Mouse (Mus musculus) kidney, postnatal 14 days (tissue): Measurements from ENCODE around the gene Gm128.

Experiments
- DNase-seq: peaks from one replicate; pipeline ENCODE4 v3.0.0; 2022; ENCODE audit warnings: mixed read lengths

Gene Gm128

DNA sequence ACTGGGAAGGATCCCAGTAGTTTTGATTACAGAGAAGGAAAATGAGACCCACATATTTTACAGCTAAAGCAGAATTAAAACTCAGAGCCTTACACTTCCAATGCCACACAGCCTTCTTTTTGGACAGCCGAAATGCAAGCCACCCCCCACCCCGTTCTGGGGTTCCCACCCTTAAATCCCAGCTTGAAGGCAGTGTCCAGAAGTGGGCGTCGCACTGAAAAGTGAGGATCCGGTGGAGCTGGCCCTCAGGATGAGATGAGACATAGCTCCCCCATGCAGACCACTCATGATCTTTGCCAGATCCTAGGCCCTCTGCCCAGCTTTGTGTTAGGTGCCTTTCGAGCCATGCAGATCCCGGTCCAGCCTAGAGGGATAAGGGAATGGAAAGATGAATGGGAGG, at the start of gene Gm128:
Gene Gm128 (minus strand): TSS at position 101 of the 400 bp plus-strand sequence.
- no peak for DNase-seq

DNA sequence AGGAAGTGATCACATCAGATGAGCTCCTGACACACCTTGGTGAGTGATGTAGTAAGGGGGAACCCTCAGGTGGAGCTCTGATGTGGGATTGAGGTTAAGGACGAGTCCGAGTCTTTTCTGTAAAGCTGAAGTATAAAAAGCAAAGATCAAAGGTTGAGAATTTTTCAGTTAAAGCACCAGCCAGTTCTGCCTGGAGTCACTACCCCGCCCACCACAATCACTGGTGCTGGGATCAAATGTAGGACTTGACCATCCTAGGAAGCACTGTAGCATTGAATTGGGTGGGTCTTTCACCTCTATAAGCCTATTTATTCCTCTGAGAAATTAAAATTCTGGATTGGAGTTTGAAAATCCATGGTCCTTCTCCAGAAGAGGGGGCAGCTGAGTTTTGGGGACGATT, 49.6 kb upstream of the Gm128 start:
- DNase-seq, result no peak

DNA sequence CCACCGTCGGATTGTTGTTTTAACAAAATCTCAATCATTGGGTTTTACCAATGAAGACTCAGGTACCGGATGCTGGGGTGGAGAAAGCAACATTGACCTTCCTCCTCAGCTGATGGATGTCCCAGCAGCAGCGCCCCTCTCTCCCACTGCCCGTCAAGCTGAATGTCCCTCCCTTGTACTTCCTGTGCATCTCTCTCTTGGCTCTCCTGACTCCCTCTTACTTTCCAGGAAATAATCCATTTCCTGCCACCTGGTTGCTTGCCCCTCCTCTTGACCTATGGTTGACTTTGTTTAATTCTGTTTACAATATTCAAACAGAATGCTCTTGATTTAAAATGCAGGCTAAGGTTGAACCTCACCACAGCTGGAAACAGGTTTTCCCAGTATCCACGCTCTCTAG, 48.8 kb upstream of the Gm128 start:
- no peak for DNase-seq

DNA sequence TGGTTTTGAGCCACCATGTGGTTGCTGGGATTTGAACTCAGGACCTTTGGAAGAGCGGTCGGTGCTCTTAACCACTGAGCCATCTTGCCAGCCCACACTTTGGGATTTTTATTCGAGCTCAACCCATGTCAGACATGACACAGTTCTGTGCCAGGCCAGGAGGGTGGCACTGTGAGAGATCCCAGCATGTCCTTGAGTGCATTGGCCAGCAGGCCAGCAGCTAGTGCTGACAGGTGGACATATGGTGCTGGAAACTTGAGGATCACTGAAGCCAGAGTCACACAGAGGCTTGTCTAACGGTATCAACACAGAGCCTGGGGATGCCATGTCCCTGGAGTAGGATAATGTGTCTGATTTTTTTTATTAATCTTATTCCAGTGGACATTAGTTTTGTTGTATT, 48.0 kb upstream of the Gm128 start:
- DNase-seq, result no peak

DNA sequence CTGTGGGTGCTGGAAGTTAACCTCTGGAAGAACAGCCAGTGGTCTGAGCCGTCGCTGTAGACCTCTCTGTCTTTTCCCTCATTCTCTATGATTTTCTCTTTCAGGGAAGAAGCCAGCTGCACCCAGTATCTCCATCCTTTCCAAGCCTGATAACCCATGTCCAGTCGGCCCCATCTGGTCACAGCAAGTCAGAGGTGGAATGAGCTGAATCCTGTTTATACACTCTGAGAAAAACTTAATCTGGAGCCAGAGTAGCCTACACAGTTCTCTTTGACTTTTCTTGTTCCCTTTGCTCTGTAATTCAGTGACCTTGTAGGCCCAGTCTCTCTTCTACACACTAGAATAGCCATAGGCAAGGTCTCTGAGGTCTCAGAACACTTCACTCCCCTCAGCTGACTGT, 46.1 kb upstream of the Gm128 start:
- peak; percentile 47 for DNase-seq

DNA sequence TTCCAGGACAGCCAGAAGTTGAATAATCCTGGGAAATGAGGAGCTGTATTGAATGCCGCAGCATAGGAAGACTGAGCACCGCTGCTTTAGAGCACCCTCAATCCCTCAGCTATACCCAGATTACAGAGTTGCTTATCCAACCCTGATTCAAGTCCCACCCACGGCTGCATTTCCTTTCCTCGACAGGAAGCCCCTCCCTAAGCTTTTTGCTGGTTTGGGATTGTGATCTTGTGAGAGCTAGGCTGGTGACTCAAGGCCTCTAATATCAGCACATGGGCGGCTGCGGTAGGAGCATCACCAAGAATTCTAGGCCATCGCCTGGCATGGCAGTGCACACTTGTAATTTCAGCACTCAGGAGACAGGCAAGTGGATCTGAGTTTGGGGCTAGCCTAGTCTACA, 45.1 kb upstream of the Gm128 start:
- no peak for DNase-seq

DNA sequence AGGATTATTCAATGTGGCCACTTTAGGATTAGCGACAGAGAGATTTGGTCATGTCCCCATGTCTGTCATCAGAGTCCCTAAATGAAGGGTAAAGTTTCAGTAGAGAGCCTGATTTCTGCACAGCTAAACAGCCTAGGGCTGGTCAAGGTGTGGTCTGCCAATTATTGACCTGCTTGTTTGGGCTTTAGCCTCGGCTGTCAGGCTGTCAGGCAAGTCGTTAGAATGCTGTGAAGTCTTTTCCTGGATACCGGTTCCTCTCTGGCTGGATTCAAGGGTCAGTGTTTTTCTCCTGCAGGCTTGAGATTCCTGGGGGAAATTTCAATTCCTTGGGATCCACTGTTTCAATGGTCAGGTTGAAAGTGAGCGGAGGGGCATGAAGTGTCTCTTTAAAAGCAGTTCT, 44.6 kb upstream of the Gm128 start:
- peak; percentile 60 for DNase-seq

DNA sequence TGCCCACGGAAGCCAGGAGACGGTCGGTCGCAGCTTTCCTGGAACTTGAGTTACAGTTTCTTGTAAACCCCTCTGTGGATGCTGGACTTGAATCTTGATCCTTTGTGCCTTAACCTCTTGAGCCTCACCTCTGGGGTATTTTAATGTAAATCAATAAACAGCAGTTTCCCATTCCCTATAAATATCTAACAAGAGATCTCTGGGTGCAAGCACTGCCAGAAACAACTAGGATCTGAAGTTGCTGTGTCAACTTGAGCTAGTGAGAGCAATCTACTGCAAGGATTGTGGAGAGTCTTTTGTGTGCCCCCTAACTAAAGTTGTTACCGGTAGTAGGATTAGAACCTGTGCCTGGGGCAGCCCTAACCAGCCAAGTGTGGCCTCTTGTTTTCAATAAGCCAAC, 44.0 kb upstream of the Gm128 start:
- no peak for DNase-seq

DNA sequence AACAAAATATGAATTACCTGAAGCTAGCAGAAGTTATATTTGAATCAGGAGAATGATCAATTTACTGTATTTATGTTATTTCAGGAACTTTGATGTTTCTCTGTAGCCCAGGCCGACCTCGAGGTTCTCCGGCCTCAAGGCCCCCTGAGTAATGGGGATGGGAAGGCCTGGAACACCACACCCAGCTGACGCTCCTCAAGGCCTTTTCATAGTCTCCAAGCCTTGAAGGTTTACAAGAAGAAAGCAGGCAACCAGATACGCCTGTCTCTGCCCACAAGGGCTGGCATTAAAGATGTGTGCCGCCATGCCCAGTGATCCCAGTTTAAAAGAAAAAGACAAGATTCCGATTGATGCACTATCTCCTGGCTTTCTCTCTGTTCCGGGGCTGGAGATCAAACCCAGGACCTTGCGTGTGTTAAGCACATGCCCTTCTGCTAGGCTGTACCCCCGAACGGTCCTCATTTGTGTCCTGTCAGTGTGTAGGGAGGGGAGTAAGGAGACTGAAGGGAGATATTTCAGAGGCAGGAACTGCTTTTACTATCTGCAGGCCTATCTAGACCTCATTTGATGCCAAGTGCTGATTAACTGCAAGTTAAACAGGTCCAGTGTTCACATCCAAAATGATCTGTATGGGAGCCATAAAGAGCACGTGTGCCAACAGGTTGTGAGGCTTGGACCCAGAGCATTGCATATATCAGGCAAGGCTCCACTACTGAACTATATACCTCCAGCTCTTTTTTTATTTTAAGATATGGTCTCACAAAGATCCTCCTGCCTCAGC, 43.3 kb upstream of the Gm128 start:
- DNase-seq, result no peak

DNA sequence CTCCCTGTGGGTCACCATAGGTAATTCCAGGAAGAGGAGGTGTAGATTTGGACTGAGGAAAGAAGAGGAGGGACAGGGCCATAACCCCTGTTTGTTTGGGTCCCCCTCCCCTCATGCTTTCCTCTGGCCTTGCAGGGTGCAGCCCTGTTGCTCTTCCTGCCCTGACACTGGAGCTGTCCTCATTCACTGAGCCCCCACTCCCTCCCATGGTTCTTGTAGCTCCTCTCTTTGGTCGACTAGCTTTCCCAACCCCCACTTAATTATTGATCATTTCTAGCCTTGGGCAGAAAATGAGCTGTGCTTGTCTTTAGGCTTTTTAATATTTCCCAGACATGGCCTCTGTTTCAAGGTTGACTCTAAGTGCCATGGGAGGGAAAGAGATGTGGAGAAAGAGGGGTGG, 42.7 kb upstream of the Gm128 start:
- no peak for DNase-seq

DNA sequence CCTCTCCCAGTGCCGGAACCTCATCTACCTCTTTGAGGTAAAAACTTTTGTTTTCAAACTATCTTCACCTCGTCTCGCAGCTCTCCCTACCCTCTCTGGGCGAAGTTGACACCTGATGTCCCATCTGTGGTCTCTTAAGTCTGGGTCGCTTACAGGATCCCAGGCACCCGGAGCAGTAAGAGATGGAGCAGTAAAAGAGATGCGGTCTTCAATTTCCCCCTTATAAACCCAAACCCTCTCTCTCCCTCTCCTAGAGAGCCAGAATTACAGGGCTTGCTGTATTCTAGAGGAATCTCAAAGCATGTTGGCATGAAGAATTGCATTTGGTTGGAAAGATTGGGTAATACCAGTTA, 42.2 kb upstream of the Gm128 start:
- no peak for DNase-seq

DNA sequence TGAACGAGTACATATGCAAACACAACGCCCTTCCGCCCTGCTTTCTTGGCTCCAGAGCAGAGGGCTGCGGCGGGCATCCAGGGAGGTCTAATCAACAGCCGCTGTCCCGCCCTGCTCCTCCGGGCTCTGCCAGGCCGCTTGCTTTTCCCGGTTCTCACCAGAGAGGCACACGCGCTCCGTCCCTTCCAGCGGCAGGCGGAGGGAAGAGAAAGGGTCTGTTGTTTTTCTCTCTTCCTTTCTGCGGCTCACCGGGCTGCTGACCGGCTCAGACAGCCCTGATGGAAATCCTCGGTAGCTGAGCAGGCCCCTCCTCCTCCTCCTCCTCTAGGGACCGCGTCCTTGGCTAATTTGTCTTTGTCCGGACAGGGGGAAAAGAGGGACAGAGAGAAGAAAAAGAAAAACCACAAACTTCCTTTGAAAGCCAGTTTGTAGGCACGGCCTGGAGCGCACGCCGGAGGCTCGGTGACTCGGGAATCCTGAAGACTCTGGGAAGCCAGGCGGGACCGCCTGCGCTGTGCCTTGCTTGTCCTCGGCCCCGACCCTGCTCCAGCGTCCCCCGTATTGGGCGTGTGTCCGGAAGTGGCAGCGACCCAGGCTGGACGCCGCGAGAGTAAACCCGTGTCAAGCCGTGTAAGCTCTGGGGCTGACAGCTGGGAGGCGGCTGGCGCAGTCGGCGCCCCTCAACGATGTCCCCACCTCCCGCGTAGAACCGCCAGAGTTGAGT, 41.6 kb upstream of the Gm128 start:
- peak; percentile 88 for DNase-seq

DNA sequence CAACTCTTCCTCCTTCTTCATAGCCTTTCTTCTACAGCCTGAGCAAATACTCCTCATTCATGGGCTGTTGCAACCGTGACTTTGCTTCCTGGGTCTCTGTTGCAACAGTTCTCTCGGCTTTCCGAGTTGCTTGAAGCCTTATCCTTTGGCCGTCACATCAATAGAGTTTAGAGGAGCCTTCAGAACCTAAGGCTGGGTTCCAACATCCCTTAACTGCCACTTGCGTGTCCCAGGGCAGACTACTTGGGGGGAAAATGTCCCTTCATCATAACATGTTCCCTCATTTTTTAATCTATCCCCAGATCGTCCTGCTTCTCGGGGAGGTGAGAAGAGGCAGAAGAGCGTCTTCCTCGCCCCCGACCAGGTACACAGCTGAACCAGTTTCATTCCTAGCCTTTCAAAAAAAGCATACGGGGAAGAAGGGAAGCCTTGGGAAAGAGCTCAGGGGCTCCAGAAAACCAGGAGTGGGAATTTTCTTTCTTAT, 41.0 kb upstream of the Gm128 start:
- DNase-seq, result peak; percentile 44

DNA sequence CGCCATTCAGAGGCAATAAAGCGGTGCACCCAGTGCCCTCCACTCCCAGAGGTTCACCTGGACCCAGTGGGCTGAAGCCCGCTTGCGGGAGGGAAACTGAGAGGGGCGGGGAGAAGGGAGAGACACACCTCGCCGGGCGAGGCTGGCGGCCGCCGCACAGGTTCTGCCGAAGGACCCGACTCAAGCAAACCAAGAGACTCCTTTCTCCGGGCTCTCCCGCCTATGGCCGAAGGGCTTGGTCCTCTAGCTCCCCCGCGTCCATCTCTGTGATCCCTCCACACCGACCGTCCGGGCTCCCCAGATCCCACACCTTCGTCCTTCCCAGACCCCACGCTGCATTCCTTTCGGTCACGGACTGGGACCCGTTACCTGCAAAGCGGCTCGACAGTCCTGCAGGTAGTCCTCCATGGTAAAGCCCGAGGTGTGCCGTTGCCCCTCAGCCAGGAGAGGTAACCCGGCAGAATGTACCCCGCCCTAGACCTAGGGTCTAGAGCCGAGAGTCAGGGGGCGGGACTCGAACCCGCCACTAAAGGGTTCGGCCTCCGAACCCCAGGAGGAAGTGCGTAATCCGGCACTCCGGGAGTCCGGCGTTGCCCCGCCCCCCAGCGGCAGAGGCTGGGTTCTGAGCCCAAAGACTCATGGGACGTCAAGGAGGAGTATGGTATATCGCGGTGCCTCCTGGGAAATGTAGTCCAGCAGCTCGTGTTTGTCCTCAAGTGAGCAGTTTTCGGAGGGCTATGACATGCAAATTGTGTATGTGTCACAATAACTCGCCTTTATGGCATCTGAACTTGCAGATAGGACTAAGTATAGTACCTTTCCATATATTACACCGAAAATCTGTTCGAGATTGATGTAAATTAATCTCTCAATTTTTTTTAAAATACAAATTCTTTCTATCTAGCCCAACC, 40.1 kb upstream of the Gm128 start, which contains the start of the genes Mindy1 and Prune1:
Gene Mindy1 (plus strand): TSS at position 130 of the 911 bp plus-strand sequence.
Gene Prune1 (minus strand): TSS at position 861 of the 911 bp plus-strand sequence.
- DNase-seq, result peak; percentile 99

DNA sequence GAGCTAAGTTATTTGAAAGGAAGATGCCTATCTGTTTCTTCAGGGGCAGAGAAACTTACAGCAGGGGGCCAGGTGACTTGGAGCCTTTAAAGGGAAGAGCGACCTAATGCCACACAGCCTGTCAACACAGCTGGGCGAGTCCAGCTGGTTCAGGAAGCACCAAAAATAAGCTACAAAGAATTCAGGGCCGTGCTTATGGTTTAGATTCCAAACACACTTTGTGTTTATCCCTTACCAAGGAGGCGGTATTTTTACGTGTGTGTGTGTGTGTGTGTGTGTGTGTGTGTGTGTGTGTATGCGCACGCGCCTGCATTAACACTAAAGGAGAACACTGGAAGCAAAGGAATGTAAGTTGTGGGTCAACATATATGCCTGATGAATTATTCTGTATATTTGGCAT, 39.3 kb upstream of the Gm128 start:
- peak; percentile 56 for DNase-seq

DNA sequence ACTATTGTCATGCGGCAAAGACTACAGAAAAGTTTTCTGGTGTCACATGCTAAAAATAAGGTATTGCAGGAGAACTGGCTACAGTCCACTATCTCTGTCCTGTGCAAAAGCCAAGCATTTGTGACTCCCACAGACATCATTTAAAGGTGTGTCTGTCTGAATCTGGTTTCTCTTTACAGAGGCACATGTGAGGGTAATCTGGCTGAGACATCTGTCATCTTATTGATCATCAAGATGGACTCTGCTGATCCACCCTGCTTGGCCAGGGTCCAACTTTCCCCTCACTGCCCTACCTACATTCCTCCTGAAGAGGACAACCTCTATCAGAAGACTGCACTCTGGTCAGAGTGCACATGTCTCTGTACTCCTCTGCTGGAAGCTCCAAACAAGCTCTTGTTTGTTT, 35.8 kb upstream of the Gm128 start:
- no peak for DNase-seq

DNA sequence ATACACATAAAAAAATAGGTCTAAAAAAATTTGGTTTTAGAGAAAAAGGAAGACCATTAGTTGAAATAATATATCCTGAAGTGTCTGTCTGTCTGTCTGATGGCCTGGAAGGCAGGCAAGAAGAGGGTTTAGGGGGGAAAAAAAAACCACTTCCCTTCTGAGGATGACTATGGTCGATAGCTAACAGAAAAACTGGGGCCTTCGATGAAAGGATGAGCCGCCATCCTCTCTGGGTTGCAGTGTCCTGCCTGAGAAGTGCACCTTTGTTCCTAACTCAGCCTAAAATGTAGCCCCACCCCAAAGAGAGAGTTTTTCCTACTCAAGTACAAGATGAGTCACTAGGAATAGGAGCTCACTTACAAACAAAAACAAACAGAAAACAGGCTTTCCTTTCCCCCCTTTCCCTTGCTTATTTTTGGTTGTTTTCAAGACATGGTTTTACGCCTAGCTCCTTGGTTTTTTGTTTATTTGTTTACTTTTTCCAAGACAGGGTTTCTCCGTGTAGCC, 35.1 kb upstream of the Gm128 start:
- no peak for DNase-seq

DNA sequence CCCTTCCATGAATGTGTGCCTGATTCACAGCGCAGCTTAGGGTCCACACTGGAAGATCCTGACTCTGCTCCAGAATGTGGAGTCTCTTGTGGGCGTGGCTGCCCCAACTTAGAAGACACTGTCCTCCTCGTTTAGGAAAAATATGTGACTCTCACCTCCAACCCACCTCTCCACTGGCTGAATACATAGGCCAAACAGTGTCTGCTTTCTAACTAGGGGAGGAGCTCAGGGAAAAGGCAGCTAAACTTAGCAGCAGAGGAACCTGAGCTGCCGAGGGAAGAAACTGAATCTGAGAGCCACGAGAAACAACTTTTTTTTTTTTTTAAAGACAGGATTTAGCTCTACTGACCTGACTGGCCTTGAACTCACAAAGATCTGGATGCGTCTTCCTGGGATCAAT, 33.8 kb upstream of the Gm128 start:
- no peak for DNase-seq

DNA sequence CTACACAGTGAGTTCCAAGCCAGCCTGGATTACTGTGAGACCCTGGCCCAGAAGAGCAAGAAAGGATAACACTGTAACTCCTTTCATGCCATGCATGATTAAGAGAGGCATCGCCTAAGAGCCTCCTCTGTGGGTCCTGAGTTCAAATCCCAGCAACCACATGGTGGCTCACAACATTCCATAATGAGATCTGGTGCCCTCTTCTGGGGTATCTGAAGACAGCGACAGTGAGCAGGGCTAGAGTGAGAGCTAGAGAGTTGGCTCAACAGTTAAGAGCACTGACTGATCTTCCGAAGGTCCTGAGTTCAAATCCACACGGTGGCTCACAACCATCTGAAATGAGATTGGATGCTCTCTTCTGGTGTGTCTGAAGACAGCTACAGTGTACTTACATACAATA, 33.1 kb upstream of the Gm128 start:
- no peak for DNase-seq

DNA sequence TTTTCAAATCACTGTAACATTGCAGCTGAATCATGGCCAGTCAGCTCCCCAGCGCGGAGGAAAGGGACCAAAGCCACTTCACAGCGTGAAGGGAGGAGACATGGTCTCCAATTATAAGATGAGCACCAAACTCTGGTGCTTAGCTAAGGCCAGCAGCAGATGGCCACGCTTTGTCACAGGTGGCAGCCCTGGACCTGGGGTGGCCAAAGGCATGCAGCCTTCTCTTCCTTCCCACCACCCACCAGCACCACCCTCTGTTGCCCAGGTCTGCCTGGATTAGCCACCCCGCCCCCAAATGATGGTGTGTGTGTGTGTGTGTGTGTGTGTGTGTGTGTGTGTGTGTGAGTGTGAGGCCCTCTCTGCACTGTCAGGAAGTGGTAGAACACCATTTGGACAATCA, 32.1 kb upstream of the Gm128 start:
- DNase-seq, result no peak

DNA sequence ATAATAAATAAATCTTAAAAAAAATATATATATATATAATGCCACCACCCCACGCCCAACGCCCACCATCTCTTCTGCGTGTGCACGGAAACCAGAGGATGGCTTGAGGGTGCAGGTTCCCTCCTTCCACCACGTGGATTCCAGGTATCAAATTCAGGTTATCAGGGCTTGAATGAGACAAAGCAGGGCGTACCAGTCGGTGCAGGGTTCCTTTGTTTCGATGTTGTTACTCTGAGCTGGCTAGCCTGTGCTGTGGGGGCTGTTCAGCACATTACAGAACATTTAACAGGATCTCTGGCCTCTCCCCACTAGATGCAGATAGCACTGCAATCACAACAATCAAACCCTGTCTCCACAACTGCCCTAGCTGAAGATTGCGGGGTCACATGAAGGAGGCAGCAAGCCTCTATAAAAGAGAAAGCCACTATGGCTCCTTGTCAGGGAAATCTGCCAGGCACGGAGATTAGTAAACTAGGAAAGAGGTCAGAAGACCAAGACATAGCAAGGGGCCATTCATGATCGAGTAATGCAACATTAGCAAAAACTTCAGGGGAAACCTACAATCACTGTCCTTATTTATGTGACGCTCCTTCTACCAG, 29.5 kb upstream of the Gm128 start:
- no peak for DNase-seq

DNA sequence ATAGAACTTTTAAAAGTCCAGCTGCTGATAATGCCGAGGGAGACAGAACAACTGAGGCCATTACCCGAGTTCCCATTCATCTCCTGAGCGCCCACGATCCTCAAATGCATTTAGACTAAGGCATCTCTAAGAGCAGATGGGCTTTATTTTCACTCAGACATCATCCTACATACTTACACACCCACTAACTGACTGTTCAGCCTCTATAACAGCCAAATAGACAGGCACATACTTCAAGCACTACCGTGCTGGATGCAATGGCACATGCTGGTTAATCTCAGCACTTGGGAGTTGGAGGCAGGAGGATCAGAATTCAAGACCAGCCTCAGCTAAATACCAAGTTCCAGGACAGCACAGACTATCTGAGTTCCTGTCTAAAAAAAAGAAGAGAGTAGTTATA, 28.4 kb upstream of the Gm128 start:
- DNase-seq, result no peak

DNA sequence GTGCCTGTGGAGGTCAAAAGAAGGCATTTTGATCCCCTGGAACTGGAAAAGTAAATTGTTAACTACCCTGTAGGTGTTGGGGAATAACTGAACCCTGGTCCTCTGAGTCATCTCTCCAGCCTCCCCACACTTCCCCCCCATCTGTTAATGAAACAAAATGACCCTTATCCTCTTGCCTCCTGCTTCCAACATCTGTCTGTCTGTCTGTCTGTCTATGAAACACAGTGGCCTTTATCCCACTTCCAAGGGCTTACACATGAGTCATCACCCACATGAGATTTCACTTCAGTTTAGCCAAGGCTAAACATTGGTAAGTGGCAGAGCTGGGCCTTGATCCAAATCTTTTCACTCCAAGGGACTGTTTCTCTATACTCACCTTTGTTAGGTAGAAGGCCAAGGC, 26.5 kb upstream of the Gm128 start:
- DNase-seq, result peak; percentile 30
